Mouse (Mus musculus): ENCODE data around the gene Ccni. TPM values are rescaled to one million over a fixed set of nuclear protein-coding genes. Genes with fewer than 3 reads are reported as not detected.

Ccni gene
- total and polyA plus RNA-seq, 3 experiments = 169 to 233 (median 220) TPM

- DNase-seq = no peak
These were observed 8.1 kb downstream of the Ccni start for GRCm38 (mm10) chr5:93198232-93198631.

- no peak for DNase-seq
These were observed 15.9 kb downstream of the Ccni start for GRCm38 (mm10) chr5:93190428-93190827.

GRCm38 (mm10) chr5:93189607-93190006 lies 16.7 kb downstream of the Ccni start:
- DNase-seq = no peak

GRCm38 (mm10) chr5:93184548-93184947 lies 21.7 kb downstream of the Ccni start:
- DNase-seq = no peak

GRCm38 (mm10) chr5:93183311-93183710 lies 23.0 kb downstream of the Ccni start:
- no peak for DNase-seq

- no peak for DNase-seq
These were observed 26.0 kb downstream of the Ccni start for GRCm38 (mm10) chr5:93180252-93180651.

- DNase-seq = no peak
These were observed 27.7 kb downstream of the Ccni start for GRCm38 (mm10) chr5:93178616-93179015.

- DNase-seq = no peak
These were observed 31.6 kb downstream of the Ccni start for GRCm38 (mm10) chr5:93174675-93175074.

GRCm38 (mm10) chr5:93172536-93172935 lies 33.8 kb downstream of the Ccni start:
- no peak for DNase-seq

GRCm38 (mm10) chr5:93171420-93171819 lies 34.9 kb downstream of the Ccni start:
- DNase-seq = no peak

- DNase-seq = no peak
These were observed 37.6 kb downstream of the Ccni start for GRCm38 (mm10) chr5:93168654-93169053.

GRCm38 (mm10) chr5:93167919-93168516 lies 38.3 kb downstream of the Ccni start:
- no peak for DNase-seq

- DNase-seq = peak; percentile 54
These were observed 42.8 kb downstream of the Ccni start for GRCm38 (mm10) chr5:93163541-93163940.

- no peak for DNase-seq
These were observed 51.9 kb downstream of the Ccni start for GRCm38 (mm10) chr5:93154401-93154800.

- DNase-seq = no peak
These were observed 53.8 kb downstream of the Ccni start for GRCm38 (mm10) chr5:93152451-93152850.

GRCm38 (mm10) chr5:93151985-93152384 lies 54.3 kb downstream of the Ccni start:
- no peak for DNase-seq

GRCm38 (mm10) chr5:93149969-93150777 lies 56.1 kb downstream of the Ccni start:
- DNase-seq = peak; percentile 21

GRCm38 (mm10) chr5:93145504-93145903 lies 60.8 kb downstream of the Ccni start:
- no peak for DNase-seq

GRCm38 (mm10) chr5:93144874-93145273 lies 61.4 kb downstream of the Ccni start:
- peak; percentile 63 for DNase-seq

- DNase-seq = no peak
These were observed 62.8 kb downstream of the Ccni start for GRCm38 (mm10) chr5:93143360-93144091.

GRCm38 (mm10) chr5:93140747-93141146 lies 65.5 kb downstream of the Ccni start:
- DNase-seq = no peak

GRCm38 (mm10) chr5:93139350-93139749 lies 66.9 kb downstream of the Ccni start:
- no peak for DNase-seq

All from adrenal gland, adult 2 months (tissue).